Mouse (Mus musculus) lung, embryonic 15.5 days (tissue): ENCODE measurements around the gene Irs1. TPM values are rescaled to one million over a fixed set of nuclear protein-coding genes. Genes with fewer than 3 reads are reported as not detected.

Experiments used
- ATAC-seq: fragments of 200-750 bp; cut with Nextera tagmentation; 2 replicates; pipeline ENCODE4 v1.8.0; 2017; ENCODE audit warnings: moderate number of reproducible peaks, borderline replicate concordance; ENCODE audit not compliant: low FRiP score, low TSS enrichment; ENCODE audit errors: extremely low read depth
- H3K27ac ChIP-seq: fragments of 300-500 bp; sonication (generic); 2 replicates; pipeline ENCODE4 v1.5.1; 2015; ENCODE audit warnings: moderate library complexity, mild to moderate bottlenecking, inconsistent platforms
- H3K27me3 ChIP-seq: fragments of 300-500 bp; sonication (generic); 2 replicates; pipeline ENCODE4 v1.6.1; 2015; ENCODE audit warnings: inconsistent platforms
- H3K36me3 ChIP-seq: fragments of 300-500 bp; sonication (generic); 2 replicates; pipeline ENCODE4 v1.6.1; 2015; ENCODE audit warnings: inconsistent platforms
- H3K4me1 ChIP-seq: fragments of 300-500 bp; sonication (generic); 2 replicates; pipeline ENCODE4 v1.6.1; 2015; ENCODE audit warnings: inconsistent platforms
- H3K4me2 ChIP-seq: fragments of 300-500 bp; sonication (generic); 2 replicates; pipeline ENCODE4 v1.6.1; 2015; ENCODE audit warnings: inconsistent platforms, mild to moderate bottlenecking, moderate library complexity
- H3K4me3 ChIP-seq: fragments of 300-500 bp; sonication (generic); 2 replicates; pipeline ENCODE4 v1.5.1; 2015; ENCODE audit warnings: mild to moderate bottlenecking, inconsistent platforms
- H3K9ac ChIP-seq: fragments of 300-500 bp; sonication (generic); 2 replicates; pipeline ENCODE4 v1.6.1; 2015; ENCODE audit warnings: inconsistent platforms
- H3K9me3 ChIP-seq: fragments of 300-500 bp; sonication (generic); 2 replicates; pipeline ENCODE4 v1.6.1; 2016; ENCODE audit warnings: inconsistent platforms
- WGBS: fragments of 180-500 bp; shearing (Covaris S2); methylation state at CpG from one replicate; pipeline ENCODE4 v1.1.7; 2015; 5-methylcytosine and 5-hydroxymethylcytosine counted together
- polyA plus RNA-seq: library from polyadenylated mRNA; unstranded; fragments of >200 nt; fragmentation: Nextera tagmentation; extraction: Ambion mirVana; gene quantifications from 2 replicates; pipeline ENCODE4 v1.2.1, GENCODE M21; 2015

The Irs1 gene
- polyA plus RNA-seq, 1 experiment from 2014 or later = 12.7 TPM

GRCm38 (mm10) chr1:82316111-82316745 is 25.0 kb upstream of the Irs1 start, which contains the start of gene Rhbdd1:
Gene Rhbdd1 (plus strand): TSS chr1:82316452.
- peaks cover 10% of the 10 kb centered on the region for H3K4me1 ChIP-seq
- peak within 1 kb of the TSS; percentile 85 for H3K4me2 ChIP-seq
- H3K9me3 ChIP-seq = no peaks in the 10 kb centered on the region
- WGBS = 5% methylated on average over 47 of the region's 47 CpGs
- ATAC-seq = peak; percentile 97
- peak within 1 kb of the TSS; percentile 77 for H3K4me3 ChIP-seq
- H3K27me3 ChIP-seq = peaks cover 4% of the 10 kb centered on the region
- H3K9ac ChIP-seq = peak within 1 kb of the TSS; percentile 89
- H3K27ac ChIP-seq = peak within 1 kb of the TSS; percentile 93
- no peaks in the 10 kb centered on the region for H3K36me3 ChIP-seq

GRCm38 (mm10) chr1:82304483-82304882 is 13.3 kb upstream of the Irs1 start:
- WGBS = 41% methylated on average over 3 of the region's 3 CpGs
- H3K9ac ChIP-seq = no peak overlapping the region
- H3K4me1 ChIP-seq = no peaks in the 10 kb centered on the region
- no peak overlapping the region for H3K4me3 ChIP-seq
- peaks cover 4% of the 10 kb centered on the region; the same call in 1 of the 2 replicates for H3K27me3 ChIP-seq
- no peaks in the 10 kb centered on the region for H3K9me3 ChIP-seq
- ATAC-seq = no peak
- H3K36me3 ChIP-seq = no peaks in the 10 kb centered on the region
- H3K27ac ChIP-seq = no peak overlapping the region
- no peak overlapping the region for H3K4me2 ChIP-seq

DNA sequence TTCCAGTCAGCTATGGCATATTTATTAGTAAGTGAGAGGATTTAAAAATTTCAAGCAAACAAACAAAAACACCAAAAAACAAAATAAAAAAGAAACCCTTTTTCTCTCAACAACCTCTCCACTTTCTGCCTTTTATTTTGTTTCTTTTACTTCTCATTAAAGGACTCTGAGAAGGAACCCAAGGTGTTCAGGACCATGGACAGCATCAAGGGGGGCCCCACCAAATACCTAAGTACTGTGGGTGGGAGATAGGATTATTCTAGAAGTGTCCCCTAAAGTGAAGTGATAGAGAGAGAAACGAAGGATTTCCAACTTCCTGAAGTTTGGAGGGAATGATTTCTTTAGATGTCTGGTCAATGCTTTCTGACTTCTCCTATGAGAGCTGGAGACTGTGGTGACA is 7.4 kb upstream of the Irs1 start:
- Histone ChIP-seq H3K9me3 (no peaks in the 10 kb centered on the region), H3K4me3 (no peak overlapping the region), H3K36me3 (no peaks in the 10 kb centered on the region), H3K4me1 (no peaks in the 10 kb centered on the region), H3K27me3 (peaks cover 3% of the 10 kb centered on the region; the same call in 1 of the 2 replicates), H3K9ac (no peak overlapping the region), H3K27ac (no peak overlapping the region), H3K4me2 (no peak overlapping the region)
- no peak for ATAC-seq
- 31% methylated on average over 1 of the region's 1 CpGs for WGBS

GRCm38 (mm10) chr1:82294102-82294501 is 2.9 kb upstream of the Irs1 start:
- peaks cover 6% of the 10 kb centered on the region; the same call in 1 of the 2 replicates for H3K27me3 ChIP-seq
- 9% methylated on average over 6 of the region's 6 CpGs for WGBS
- H3K4me2 ChIP-seq = no peak overlapping the region
- no peak overlapping the region for H3K27ac ChIP-seq
- no peak overlapping the region for H3K4me3 ChIP-seq
- peaks cover 21% of the 10 kb centered on the region for H3K4me1 ChIP-seq
- H3K9ac ChIP-seq = no peak overlapping the region
- no peaks in the 10 kb centered on the region for H3K9me3 ChIP-seq
- no peaks in the 10 kb centered on the region for H3K36me3 ChIP-seq
- ATAC-seq = no peak

DNA sequence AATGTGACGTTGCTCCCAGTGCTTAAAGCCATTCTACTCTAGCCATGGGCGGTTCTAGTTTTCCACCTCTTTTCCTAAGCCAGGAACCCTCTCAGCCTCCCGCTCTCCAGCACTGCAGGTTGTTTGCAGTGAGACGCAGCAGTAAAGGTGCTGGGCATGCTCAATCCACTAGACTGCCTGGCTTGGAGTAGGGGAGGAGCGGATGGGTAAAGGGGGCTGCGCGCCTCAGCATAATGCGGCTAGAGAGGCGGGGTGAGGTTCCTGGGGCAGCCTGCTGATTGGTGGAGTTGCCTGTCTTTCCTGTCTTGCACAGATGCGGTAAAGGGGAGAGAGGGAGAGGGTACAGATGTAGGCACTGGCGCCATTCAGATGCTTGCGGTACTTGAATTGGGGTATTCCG is 1.6 kb upstream of the Irs1 start:
- 2% methylated on average over 13 of the region's 13 CpGs for WGBS
- H3K4me1 ChIP-seq = peaks cover 34% of the 10 kb centered on the region
- H3K27ac ChIP-seq = peak overlapping the region; percentile 99
- no peaks in the 10 kb centered on the region for H3K9me3 ChIP-seq
- H3K4me3 ChIP-seq = peak overlapping the region; percentile 77
- H3K9ac ChIP-seq = no peak overlapping the region
- H3K27me3 ChIP-seq = peaks cover 8% of the 10 kb centered on the region; the same call in 1 of the 2 replicates
- H3K36me3 ChIP-seq = no peaks in the 10 kb centered on the region
- peak overlapping the region; percentile 84 for H3K4me2 ChIP-seq
- ATAC-seq = peak; percentile 20; the same call in 1 of the 2 replicates

DNA sequence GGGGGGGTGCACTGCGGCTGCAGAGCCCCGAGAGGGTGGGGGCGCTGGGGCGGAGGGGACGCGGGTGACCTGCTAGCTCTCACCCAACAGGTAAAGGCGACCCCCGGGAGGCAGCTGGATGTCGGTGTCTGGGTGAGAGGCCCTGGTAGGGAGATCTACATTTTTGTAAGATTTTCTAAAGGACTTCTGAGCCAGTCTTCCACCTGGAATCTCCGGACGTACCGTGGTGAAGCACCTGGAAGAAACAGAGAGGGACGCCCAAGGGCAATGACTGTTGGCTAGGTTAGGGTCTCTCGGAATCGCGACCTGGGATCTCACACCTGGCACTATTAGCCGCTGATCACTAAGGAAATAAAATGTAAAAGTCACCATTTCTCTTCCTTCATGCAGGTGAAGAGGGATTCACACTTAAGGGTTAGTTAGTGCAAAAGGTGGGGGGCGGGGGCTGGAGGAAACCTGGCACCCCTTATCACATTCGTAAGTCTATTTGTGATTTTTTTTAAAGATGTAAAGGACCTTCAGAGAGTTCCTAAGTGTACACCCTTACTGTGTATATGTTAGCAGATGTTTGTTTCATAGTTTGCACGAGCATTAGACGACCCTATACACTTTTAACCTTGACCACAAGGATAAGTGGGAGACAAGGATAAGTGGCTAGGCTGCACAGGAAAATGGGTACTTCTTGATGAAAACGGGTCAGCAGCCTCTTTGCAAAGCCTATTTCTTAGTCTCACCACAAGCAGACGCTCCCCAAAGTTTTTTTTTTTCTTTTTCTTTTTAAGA is 905 bp upstream of the Irs1 start:
- no peaks in the 10 kb centered on the region for H3K9me3 ChIP-seq
- H3K27ac ChIP-seq = peak overlapping the region; percentile 99
- peaks cover 8% of the 10 kb centered on the region; the same call in 1 of the 2 replicates for H3K27me3 ChIP-seq
- H3K4me2 ChIP-seq = peak overlapping the region; percentile 84
- under 1% methylated on average over 21 of the region's 23 CpGs for WGBS
- peaks cover 38% of the 10 kb centered on the region for H3K4me1 ChIP-seq
- peak overlapping the region; percentile 77 for H3K4me3 ChIP-seq
- no peak for ATAC-seq
- peak overlapping the region; percentile 83 for H3K9ac ChIP-seq
- H3K36me3 ChIP-seq = no peaks in the 10 kb centered on the region

DNA sequence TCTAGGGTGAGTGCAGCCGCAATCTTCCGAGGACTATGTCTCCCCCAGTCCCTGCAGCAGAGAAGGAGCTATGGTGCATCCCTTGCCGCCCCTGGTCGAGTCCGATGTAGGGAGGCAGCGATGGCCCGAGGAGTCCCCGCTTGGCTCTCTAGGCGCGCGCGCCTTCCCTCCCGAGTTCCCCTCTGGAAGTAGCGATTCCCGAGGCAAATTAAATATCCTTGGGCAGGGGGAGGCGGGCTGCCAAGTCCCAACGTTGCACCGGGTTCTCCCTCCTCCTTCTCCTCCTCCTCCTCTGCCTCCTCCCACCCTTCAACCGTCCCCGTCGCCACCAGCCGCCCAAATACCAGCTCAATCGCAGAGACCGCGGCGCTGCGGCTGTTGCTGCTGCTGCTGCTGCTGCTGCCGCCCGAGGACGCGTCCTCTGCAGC is 479 bp downstream of the Irs1 start:
- Histone ChIP-seq H3K4me1 (peaks cover 38% of the 10 kb centered on the region), H3K27ac (peak overlapping the region; percentile 99), H3K27me3 (peaks cover 5% of the 10 kb centered on the region; the same call in 1 of the 2 replicates), H3K36me3 (no peaks in the 10 kb centered on the region), H3K9ac (peak overlapping the region; percentile 83), H3K4me2 (peak overlapping the region; percentile 84), H3K4me3 (peak overlapping the region; percentile 77), H3K9me3 (no peaks in the 10 kb centered on the region)
- ATAC-seq = peak; percentile 73
- under 1% methylated on average over 31 of the region's 31 CpGs for whole genome bisulfite sequencing

DNA sequence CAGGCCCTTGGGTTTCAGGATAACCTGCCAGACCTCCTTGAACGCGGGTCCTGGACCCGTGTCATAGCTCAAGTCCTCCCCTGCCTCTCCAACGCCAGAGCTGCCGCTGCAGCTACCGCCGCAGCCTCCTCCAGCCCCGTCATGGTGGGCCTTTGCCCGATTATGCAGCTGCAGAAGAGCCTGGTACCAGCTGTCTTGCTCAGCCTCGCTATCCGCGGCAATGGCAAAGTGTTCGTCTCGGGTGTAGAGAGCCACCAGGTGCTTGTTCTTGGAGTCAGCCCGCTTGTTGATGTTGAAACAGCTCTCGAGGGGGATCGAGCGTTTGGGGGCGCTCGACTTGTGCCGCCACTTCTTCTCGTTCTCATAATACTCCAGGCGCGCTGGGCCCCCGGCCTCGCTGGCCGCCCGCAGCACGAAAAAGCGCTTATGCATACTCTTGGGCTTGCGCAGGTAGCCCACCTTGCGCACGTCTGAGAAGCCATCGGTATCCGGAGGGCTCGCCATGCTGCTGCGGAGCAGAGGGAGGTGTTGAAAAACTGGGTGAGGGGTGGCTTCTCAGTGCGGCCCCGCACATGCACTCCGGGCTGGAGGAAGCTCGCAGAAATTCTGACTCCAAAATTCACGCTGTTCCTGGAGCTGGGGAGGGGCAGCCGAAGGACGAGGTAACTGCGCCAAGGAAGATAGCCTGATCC is 1.1 kb downstream of the Irs1 start:
- Histone ChIP-seq H3K4me3 (peak overlapping the region; percentile 77), H3K27me3 (0 out of 2 replicates have a peak, but pooled peaks cover 5% of the 10 kb centered on the region), H3K9me3 (no peaks in the 10 kb centered on the region), H3K36me3 (no peaks in the 10 kb centered on the region), H3K9ac (peak overlapping the region; percentile 83), H3K27ac (peak overlapping the region; percentile 99), H3K4me2 (peak overlapping the region; percentile 84), H3K4me1 (peaks cover 38% of the 10 kb centered on the region)
- ATAC-seq = no peak
- under 1% methylated on average over 45 of the region's 45 CpGs for WGBS

DNA sequence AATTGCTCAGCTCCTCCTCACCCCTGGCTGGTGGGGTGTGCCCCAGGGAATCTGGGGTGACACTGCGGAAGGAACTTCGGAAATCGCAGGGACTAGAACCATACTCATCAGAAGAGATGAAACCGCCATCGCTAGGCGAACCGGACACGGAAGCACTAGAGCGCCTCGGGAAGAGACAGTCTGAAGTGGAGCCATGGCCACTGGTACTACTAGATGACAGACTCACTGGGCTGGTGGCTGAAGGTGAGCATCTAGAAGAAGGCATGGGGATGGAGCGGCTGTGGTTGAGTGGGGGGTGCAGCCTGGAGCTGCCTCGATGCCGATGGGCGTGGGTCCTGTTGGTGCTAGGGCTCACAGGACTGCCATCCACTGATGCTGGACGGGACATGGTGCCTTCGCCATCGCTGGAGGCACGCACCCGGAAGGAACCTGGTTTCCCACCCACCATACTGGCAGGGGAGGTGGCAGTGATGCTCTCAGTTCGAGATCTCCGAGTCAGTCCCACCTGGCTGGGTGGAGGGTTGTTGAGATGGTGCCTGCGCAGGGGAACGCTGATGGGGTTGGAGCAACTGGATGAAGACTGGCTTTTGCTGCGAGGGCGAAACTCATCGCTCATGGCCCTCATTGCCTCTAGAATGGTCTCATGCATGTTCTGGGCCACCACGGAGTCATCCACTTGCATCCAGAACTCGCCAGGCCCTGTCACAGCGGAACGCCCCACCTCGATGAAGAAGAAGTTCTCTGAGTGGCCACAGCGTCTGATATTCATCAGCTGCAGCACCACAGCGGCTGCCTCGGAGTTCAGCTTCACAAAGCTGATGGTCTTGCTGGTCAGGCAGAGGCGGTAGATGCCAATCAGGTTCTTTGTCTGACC is 1.9 kb downstream of the Irs1 start:
- Histone ChIP-seq H3K4me2 (peak overlapping the region; percentile 84), H3K9me3 (no peaks in the 10 kb centered on the region), H3K4me3 (peak overlapping the region; percentile 77), H3K9ac (peak overlapping the region; percentile 83), H3K27me3 (0 out of 2 replicates have a peak, but pooled peaks cover 5% of the 10 kb centered on the region), H3K4me1 (peaks cover 38% of the 10 kb centered on the region), H3K27ac (peak overlapping the region; percentile 99), H3K36me3 (no peaks in the 10 kb centered on the region)
- no peak for ATAC-seq
- WGBS = 46% methylated on average over 35 of the region's 35 CpGs

DNA sequence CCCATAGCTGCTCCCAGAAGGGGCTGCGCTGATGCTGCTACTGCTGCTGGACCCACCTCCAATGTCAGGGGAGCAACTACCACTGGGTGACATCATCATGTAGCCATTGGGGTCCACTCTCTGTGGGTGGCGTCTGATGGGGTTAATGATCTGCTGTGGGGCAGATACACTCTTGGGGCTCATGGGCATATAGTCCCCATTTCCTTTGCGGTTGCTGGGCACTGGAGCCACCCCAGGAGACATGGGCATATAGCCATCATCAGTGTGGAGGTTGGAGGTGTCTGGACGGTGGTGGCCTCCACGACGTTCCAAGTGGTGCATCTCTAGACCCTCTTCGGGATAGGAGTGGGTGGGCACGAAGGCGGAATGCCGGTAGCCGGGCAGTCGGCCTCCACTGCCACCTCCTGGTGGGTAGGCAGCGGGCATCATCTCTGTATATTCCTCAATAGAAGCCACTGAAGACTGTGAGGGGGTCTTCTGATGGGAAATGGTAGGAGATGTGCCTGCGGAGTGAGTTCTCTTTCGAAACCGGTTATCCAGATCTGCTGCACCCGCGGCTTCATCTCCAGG is 2.7 kb downstream of the Irs1 start:
- ATAC-seq = no peak
- 65% methylated on average over 18 of the region's 18 CpGs for WGBS

More for the DNA sequence above, 2.7 kb downstream of the Irs1 start:
- 0 out of 2 replicates have a peak, but pooled peaks cover 5% of the 10 kb centered on the region for H3K27me3 ChIP-seq
- H3K9me3 ChIP-seq = no peaks in the 10 kb centered on the region
- H3K27ac ChIP-seq = no peak overlapping the region; the same call in 1 of the 2 replicates
- peaks cover 38% of the 10 kb centered on the region for H3K4me1 ChIP-seq
- H3K4me3 ChIP-seq = peak overlapping the region; percentile 77
- H3K9ac ChIP-seq = peak overlapping the region; percentile 83
- no peaks in the 10 kb centered on the region for H3K36me3 ChIP-seq
- peak overlapping the region; percentile 84 for H3K4me2 ChIP-seq
